Mouse (Mus musculus) E14TG2a.4 (cell line): Measurements from ENCODE around the gene Cdc26.

Source experiments
- H3K27me3 ChIP-seq: 2 replicates; pipeline ENCODE4 v1.6.1; 2014; ENCODE audit warnings: low read length, control low read depth; ENCODE audit not compliant: insufficient read depth
- H3K36me3 ChIP-seq: 2 replicates; pipeline ENCODE4 v1.6.1; 2014; ENCODE audit warnings: low read length, control low read depth; ENCODE audit not compliant: insufficient read depth
- H3K4me1 ChIP-seq: replicated peaks from 2 replicates; pipeline ENCODE4 v1.6.1; 2014; ENCODE audit warnings: low read depth, low read length, control low read depth
- H3K4me3 ChIP-seq: replicated peaks from 2 replicates; pipeline ENCODE4 v1.5.1; 2014; ENCODE audit warnings: mild to moderate bottlenecking, low read length
- H3K9me3 ChIP-seq: 2 replicates; pipeline ENCODE4 v1.6.1; 2014; ENCODE audit warnings: low read length, control low read depth
- CTCF ChIP-seq: conservative IDR thresholded peaks from 2 replicates; pipeline ENCODE4 v1.5.1; 2014; ENCODE audit warnings: low read length
- NANOG ChIP-seq: IDR thresholded peaks from 2 replicates; pipeline ENCODE4 v1.6.1; 2014; ENCODE audit warnings: borderline replicate concordance, low read length, mixed read lengths
- POU5F1 ChIP-seq: IDR thresholded peaks from 2 replicates; pipeline ENCODE4 v1.6.1; 2014; ENCODE audit warnings: low read length, borderline replicate concordance

Gene Cdc26

GRCm38 (mm10) chr4:62373668-62374067, 34.8 kb downstream of the Cdc26 start:
- TF ChIP-seq NANOG = no peak
- no peak for TF ChIP-seq POU5F1
- no peak for TF ChIP-seq CTCF
- no peak overlapping the region for H3K4me3 ChIP-seq
- H3K36me3 ChIP-seq = peaks cover 2% of the 10 kb centered on the region; the same call in 1 of the 2 replicates
- peaks cover 31% of the 10 kb centered on the region for H3K4me1 ChIP-seq
- no peaks in the 10 kb centered on the region for H3K9me3 ChIP-seq
- H3K27me3 ChIP-seq = no peaks in the 10 kb centered on the region

GRCm38 (mm10) chr4:62372818-62373520, 35.5 kb downstream of the Cdc26 start:
- Histone ChIP-seq H3K36me3 (0 out of 2 replicates have a peak, but pooled peaks cover under 1% of the 10 kb centered on the region), H3K27me3 (no peaks in the 10 kb centered on the region), H3K4me3 (no peak overlapping the region), H3K9me3 (no peaks in the 10 kb centered on the region), H3K4me1 (peaks cover 29% of the 10 kb centered on the region)
- TF ChIP-seq NANOG (no peak), POU5F1 (no peak), CTCF (no peak)

- Histone ChIP-seq H3K4me1 (peaks cover 34% of the 10 kb centered on the region), H3K9me3 (no peaks in the 10 kb centered on the region), H3K27me3 (no peaks in the 10 kb centered on the region), H3K36me3 (0 out of 2 replicates have a peak, but pooled peaks cover 5% of the 10 kb centered on the region), H3K4me3 (no peak overlapping the region)
- TF ChIP-seq POU5F1 (no peak), NANOG (no peak), CTCF (no peak)
Observed at GRCm38 (mm10) chr4:62372410-62372809, 36.0 kb downstream of the Cdc26 start.

GRCm38 (mm10) chr4:62369091-62369490, 39.4 kb downstream of the Cdc26 start:
- no peaks in the 10 kb centered on the region for H3K9me3 ChIP-seq
- TF ChIP-seq NANOG = no peak
- peaks cover 56% of the 10 kb centered on the region for H3K4me1 ChIP-seq
- 0 out of 2 replicates have a peak, but pooled peaks cover 8% of the 10 kb centered on the region for H3K36me3 ChIP-seq
- no peaks in the 10 kb centered on the region for H3K27me3 ChIP-seq
- no peak overlapping the region for H3K4me3 ChIP-seq

DNA sequence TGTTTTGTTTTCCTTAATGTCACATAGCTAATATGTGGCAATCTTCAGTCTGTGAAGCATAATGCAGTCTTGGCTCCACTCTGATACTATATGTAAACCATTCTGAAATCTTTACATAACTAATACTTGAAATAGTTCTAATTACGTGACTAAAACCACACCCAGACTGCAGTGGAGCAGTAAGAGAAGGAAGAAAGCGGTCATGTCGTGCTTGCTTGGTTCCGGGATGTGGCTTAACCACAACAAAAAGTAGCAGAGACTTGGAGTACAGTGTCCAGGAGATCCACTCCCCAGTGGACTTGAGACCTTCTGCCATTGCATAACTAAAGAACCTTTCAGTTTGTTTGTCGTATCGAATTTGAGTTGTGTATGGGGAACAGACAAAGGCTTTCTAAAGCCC, 40.9 kb downstream of the Cdc26 start:
- Histone ChIP-seq H3K4me3 (no peak overlapping the region), H3K27me3 (no peaks in the 10 kb centered on the region), H3K36me3 (0 out of 2 replicates have a peak, but pooled peaks cover 8% of the 10 kb centered on the region), H3K9me3 (no peaks in the 10 kb centered on the region), H3K4me1 (peaks cover 51% of the 10 kb centered on the region)
- TF ChIP-seq CTCF = no peak
- no peak for TF ChIP-seq POU5F1
- TF ChIP-seq NANOG = no peak

GRCm38 (mm10) chr4:62366291-62366690, 42.2 kb downstream of the Cdc26 start:
- TF ChIP-seq POU5F1 = no peak
- no peak for TF ChIP-seq CTCF
- TF ChIP-seq NANOG = no peak
- Histone ChIP-seq H3K4me3 (0 out of 2 replicates have a peak overlapping the region, but pooled peaks have one; percentile 5), H3K9me3 (no peaks in the 10 kb centered on the region), H3K36me3 (0 out of 2 replicates have a peak, but pooled peaks cover 8% of the 10 kb centered on the region), H3K27me3 (no peaks in the 10 kb centered on the region), H3K4me1 (peaks cover 52% of the 10 kb centered on the region)

DNA sequence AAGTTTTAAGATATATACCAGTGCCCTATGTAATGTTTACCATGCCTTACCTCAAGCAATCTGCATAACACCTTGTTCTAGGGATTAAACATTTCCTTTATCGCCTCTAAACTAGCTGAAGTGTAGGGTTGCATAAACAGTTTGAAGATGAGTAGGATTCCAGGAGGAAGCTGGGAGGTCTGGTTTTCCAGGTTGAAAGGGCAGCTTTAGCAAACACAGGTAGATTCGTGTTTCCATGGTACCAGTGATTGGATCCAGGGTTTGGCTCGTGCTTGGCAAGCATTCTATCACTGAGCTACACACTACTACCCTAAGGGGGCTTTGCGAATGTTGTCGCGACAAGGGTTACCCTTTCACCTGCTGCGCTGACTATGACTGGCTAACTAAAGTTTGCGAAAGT, 44.1 kb downstream of the Cdc26 start:
- no peak for TF ChIP-seq NANOG
- TF ChIP-seq CTCF = no peak
- TF ChIP-seq POU5F1 = no peak
- no peaks in the 10 kb centered on the region for H3K9me3 ChIP-seq
- H3K4me3 ChIP-seq = no peak overlapping the region
- H3K36me3 ChIP-seq = 0 out of 2 replicates have a peak, but pooled peaks cover 8% of the 10 kb centered on the region
- H3K27me3 ChIP-seq = no peaks in the 10 kb centered on the region
- peaks cover 61% of the 10 kb centered on the region for H3K4me1 ChIP-seq

- H3K4me1 ChIP-seq = peaks cover 57% of the 10 kb centered on the region
- 0 out of 2 replicates have a peak, but pooled peaks cover 3% of the 10 kb centered on the region for H3K36me3 ChIP-seq
- H3K9me3 ChIP-seq = no peaks in the 10 kb centered on the region
- H3K27me3 ChIP-seq = no peaks in the 10 kb centered on the region
- no peak for TF ChIP-seq POU5F1
- TF ChIP-seq NANOG = no peak
- no peak for TF ChIP-seq CTCF
- no peak overlapping the region for H3K4me3 ChIP-seq
Observed at GRCm38 (mm10) chr4:62362437-62362836, 46.0 kb downstream of the Cdc26 start.

DNA sequence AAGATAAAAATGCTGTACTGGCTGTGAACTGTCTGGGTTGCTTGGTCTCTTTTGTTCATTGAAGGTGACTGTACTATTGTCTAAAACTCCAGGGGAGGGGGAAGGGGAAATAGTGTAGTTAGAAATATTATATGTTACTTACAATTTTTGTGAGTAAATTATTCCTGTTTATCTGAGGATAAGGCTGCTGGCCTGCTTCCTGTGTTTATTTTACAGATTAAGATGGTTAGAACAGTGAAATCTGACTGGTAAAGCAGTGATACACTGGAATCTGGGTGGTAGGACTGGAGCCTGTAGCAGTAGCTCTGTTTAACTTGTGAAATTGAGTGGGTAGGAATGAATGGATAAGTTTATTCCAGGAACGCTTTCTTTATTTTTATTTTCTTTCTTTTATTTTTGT, 46.4 kb downstream of the Cdc26 start:
- H3K9me3 ChIP-seq = no peaks in the 10 kb centered on the region
- H3K4me3 ChIP-seq = peak overlapping the region; percentile 97
- no peak for TF ChIP-seq NANOG
- TF ChIP-seq POU5F1 = no peak
- TF ChIP-seq CTCF = no peak
- no peaks in the 10 kb centered on the region for H3K27me3 ChIP-seq
- peaks cover 53% of the 10 kb centered on the region for H3K4me1 ChIP-seq
- 0 out of 2 replicates have a peak, but pooled peaks cover 3% of the 10 kb centered on the region for H3K36me3 ChIP-seq
